Mouse (Mus musculus) heart, embryonic 14.5 days (tissue): ENCODE measurements at regions not wholly inside any gene's neighbourhood (a gene's known extent, or its start where the extent isn't known, plus 50 kb on each side); places are given as distances from the start of the nearest gene placed in this dataset.

Source experiments
- ATAC-seq: fragments of 200-750 bp; cut with Nextera tagmentation; 2 replicates; pipeline ENCODE4 v1.8.0; 2017; ENCODE audit warnings: low read depth, moderate TSS enrichment; ENCODE audit not compliant: insufficient number of reproducible peaks, insufficient read depth, low FRiP score
- H3K27ac ChIP-seq, 2 experiments: fragments of 200-500 bp in 1 of 2; fragments of 300-500 bp in 1 of 2; sonication (generic) in 1 of 2; replicated peaks in 1 of 2; 2 replicates each; pipeline ENCODE4 v1.5.1; 2012 to 2014; ENCODE audit warnings: low read depth in 2 of 2, low read length in 2 of 2, control low read depth in 1 of 2, mild to moderate bottlenecking in 1 of 2, mixed read lengths in 1 of 2; ENCODE audit not compliant: control insufficient read depth in 1 of 2, insufficient read depth in 1 of 2
- H3K27me3 ChIP-seq: fragments of 300-500 bp; sonication (generic); 2 replicates; pipeline ENCODE4 v1.6.1; 2014; ENCODE audit warnings: mild to moderate bottlenecking, low read length, control low read depth; ENCODE audit not compliant: control insufficient read depth, insufficient read depth
- H3K36me3 ChIP-seq: fragments of 300-500 bp; sonication (generic); 2 replicates; pipeline ENCODE4 v1.6.1; 2014; ENCODE audit warnings: mild to moderate bottlenecking, control low read depth, low read length, mixed read lengths; ENCODE audit not compliant: control insufficient read depth, insufficient read depth
- H3K4me1 ChIP-seq, 2 experiments: fragments of 200-500 bp in 1 of 2; fragments of 300-500 bp in 1 of 2; sonication (generic) in 1 of 2; 2 replicates each; pipeline ENCODE4 v1.6.1; 2012 to 2014; ENCODE audit warnings: low read length in 2 of 2, control low read depth in 1 of 2, mixed read lengths in 1 of 2; ENCODE audit not compliant: control insufficient read depth in 2 of 2, insufficient read depth in 2 of 2
- H3K4me2 ChIP-seq: fragments of 300-500 bp; sonication (generic); 2 replicates; pipeline ENCODE4 v1.6.1; 2014; ENCODE audit warnings: mild to moderate bottlenecking, low read length
- H3K4me3 ChIP-seq, 2 experiments: fragments of 200-500 bp in 1 of 2; fragments of 300-500 bp in 1 of 2; sonication (generic) in 1 of 2; 2 replicates each; pipeline ENCODE4 v1.5.1; 2012 to 2014; ENCODE audit warnings: low read length in 2 of 2, mild to moderate bottlenecking in 2 of 2, control low read depth in 1 of 2, low read depth in 1 of 2, moderate library complexity in 1 of 2; ENCODE audit not compliant: control insufficient read depth in 1 of 2, insufficient read depth in 1 of 2
- H3K9ac ChIP-seq: fragments of 300-500 bp; sonication (generic); 2 replicates; pipeline ENCODE4 v1.6.1; 2014; ENCODE audit warnings: mild to moderate bottlenecking, low read length
- H3K9me3 ChIP-seq: fragments of 300-500 bp; sonication (generic); 2 replicates; pipeline ENCODE4 v1.6.1; 2016; ENCODE audit warnings: low read length, control low read depth; ENCODE audit not compliant: control insufficient read depth
- WGBS: fragments of 180-500 bp; shearing (Covaris S2); extraction: QIAGEN DNeasy Blood & Tissue Kit; methylation state at CpG from one replicate; pipeline ENCODE4 v1.1.7; 2014; 5-methylcytosine and 5-hydroxymethylcytosine counted together
- microRNA counts: library from miRNA; unstranded; fragments of <30 nt; microRNA quantifications from one replicate; lab custom pipeline; 2016
- microRNA-seq: library from miRNA; unstranded; fragments of <30 nt; microRNA quantifications from one replicate; pipeline ENCODE4, GENCODE M21; 2016

DNA sequence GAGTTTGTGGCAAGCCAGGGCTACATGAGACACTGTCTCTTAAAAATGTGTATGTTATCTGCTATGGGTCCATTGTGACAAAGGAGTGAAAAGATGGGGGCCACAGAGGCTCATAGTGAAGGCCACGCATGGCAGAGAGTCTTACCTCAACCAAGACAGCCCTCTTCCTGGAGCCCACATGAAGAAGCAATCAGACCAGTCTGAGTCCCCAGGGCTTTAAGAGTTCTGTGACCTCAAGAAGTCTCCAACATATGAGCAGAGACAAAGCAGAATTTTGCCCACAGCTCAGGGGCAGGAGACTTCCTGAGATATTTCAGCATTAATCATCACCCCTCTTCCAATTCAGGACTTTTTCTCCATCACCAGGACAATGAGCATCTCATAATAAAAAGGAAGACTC is 50.4 kb upstream of the Ankrd34c start:
- H3K36me3 ChIP-seq = no peaks in the 10 kb centered on the region
- no peak overlapping the region for H3K27ac ChIP-seq
- H3K4me1 ChIP-seq = no peaks in the 10 kb centered on the region
- WGBS = 78% methylated on average over 1 of the region's 1 CpGs
- H3K9me3 ChIP-seq = no peaks in the 10 kb centered on the region
- no peak for ATAC-seq
- H3K4me2 ChIP-seq = no peak overlapping the region
- H3K9ac ChIP-seq = no peak overlapping the region
- H3K27me3 ChIP-seq = no peaks in the 10 kb centered on the region
- no peak overlapping the region for H3K4me3 ChIP-seq

MicroRNAs encoded in the stretch of these regions (microRNA counts, 519-probe panel; counts per million panel counts)
- 322 counts per million, percentile 70 among the panel's probes with 10 or more counts for microRNA mmu-miR-184 (lab: Ali Mortazavi, UCI)

Small RNAs in the stretch of these regions (microRNA-seq; reads per million reads assigned to microRNA genes)
- gene Mir184 = 34.7 reads per million, percentile 38 among the genes with 10 or more reads in this experiment
